Mouse (Mus musculus) MEL (cell line): ENCODE measurements at regions not wholly inside any gene's neighbourhood (a gene's known extent, or its start where the extent isn't known, plus 50 kb on each side); places are given as distances from the start of the nearest gene placed in this dataset.

ENCODE experiments used
- CTCF ChIP-seq, 3 experiments: IDR thresholded peaks in 2 of 3; conservative IDR thresholded peaks in 1 of 3; 2 replicates each; pipeline ENCODE4 v1.5.1; 2011 to 2012; ENCODE audit warnings: low read length in 3 of 3, low read depth in 2 of 3, mild to moderate bottlenecking in 2 of 3, improper control_type of control experiment in 1 of 3, inconsistent platforms in 1 of 3, mixed read lengths in 1 of 3, moderate library complexity in 1 of 3; ENCODE audit not compliant: control insufficient read depth in 1 of 3, insufficient read depth in 1 of 3, poor library complexity in 1 of 3, severe bottlenecking in 1 of 3
- POLR2AphosphoS2 ChIP-seq: IDR thresholded peaks from 2 replicates; pipeline ENCODE4 v1.6.1; 2011; ENCODE audit warnings: low read length, improper control_type of control experiment
- SMC3 ChIP-seq: IDR thresholded peaks from 2 replicates; pipeline ENCODE4 v1.6.1; 2011; ENCODE audit warnings: low read depth, low read length, improper control_type of control experiment

GRCm38 (mm10) chr11:31562954-31563353 is 108.7 kb downstream of the Bod1 start:
- TF ChIP-seq POLR2AphosphoS2 (no peak), CTCF (IDR thresholded peaks at IDR 0.05 in 2 of 3, conservative IDR thresholded peaks at IDR 0.05 in 1 of 3; ENCODE audit: control insufficient read depth in 1 of 3, insufficient read depth in 1 of 3, low read depth in 2 of 3, low read length in 3 of 3, poor library complexity in 1 of 3, severe bottlenecking in 1 of 3) (no peak), SMC3 (no peak)
